Mouse (Mus musculus) C2C12 (cell line): ENCODE data around the gene Cdca4.

Experiments used
- CEBPB ChIP-seq: IDR thresholded peaks from one replicate; pipeline ENCODE4 v1.6.1; 2011; ENCODE audit warnings: low read depth, mild to moderate bottlenecking, control low read depth, moderate library complexity
- CTCF ChIP-seq: IDR thresholded peaks from one replicate; pipeline ENCODE4 v1.5.1; 2011; ENCODE audit not compliant: control insufficient read depth, insufficient read depth, insufficient read length
- MAX ChIP-seq: IDR thresholded peaks from one replicate; pipeline ENCODE4 v1.6.1; 2011; ENCODE audit warnings: mild to moderate bottlenecking, control low read depth
- USF1 ChIP-seq: IDR thresholded peaks from one replicate; pipeline ENCODE4 v1.6.1; 2011; ENCODE audit warnings: low read depth, mild to moderate bottlenecking, control low read depth, moderate library complexity

GRCm38 (mm10) chr12:112795466-112796104, 33.6 kb downstream of the Cdca4 start:
- TF ChIP-seq CTCF (no peak), CEBPB (no peak), USF1 (no peak), MAX (no peak)
